Mouse (Mus musculus) forebrain, embryonic 15.5 days (tissue): ENCODE data around the gene Rassf4. TPM values are rescaled to one million over a fixed set of nuclear protein-coding genes. Genes with fewer than 3 reads are reported as not detected.

Source experiments
- ATAC-seq: fragments of 200-750 bp; cut with Nextera tagmentation; replicated peaks from 2 replicates; pipeline ENCODE4 v1.8.0; 2017; ENCODE audit warnings: mild to moderate bottlenecking, moderate TSS enrichment, moderate library complexity
- H3K27ac ChIP-seq: fragments of 300-500 bp; sonication (generic); replicated peaks from 2 replicates; pipeline ENCODE4 v1.5.1; 2015; ENCODE audit warnings: mild to moderate bottlenecking, inconsistent platforms
- H3K27me3 ChIP-seq: fragments of 300-500 bp; sonication (generic); 2 replicates; pipeline ENCODE4 v1.6.1; 2015; ENCODE audit warnings: inconsistent platforms
- H3K36me3 ChIP-seq: fragments of 300-500 bp; sonication (generic); 2 replicates; pipeline ENCODE4 v1.6.1; 2015; ENCODE audit warnings: mild to moderate bottlenecking, inconsistent platforms
- H3K4me1 ChIP-seq: fragments of 300-500 bp; sonication (generic); 2 replicates; pipeline ENCODE4 v1.6.1; 2015; ENCODE audit warnings: inconsistent platforms
- H3K4me2 ChIP-seq: fragments of 300-500 bp; sonication (generic); replicated peaks from 2 replicates; pipeline ENCODE4 v1.6.1; 2015; ENCODE audit warnings: mild to moderate bottlenecking, inconsistent platforms
- H3K4me3 ChIP-seq: fragments of 300-500 bp; sonication (generic); 2 replicates; pipeline ENCODE4 v1.5.1; 2015; ENCODE audit warnings: mild to moderate bottlenecking, inconsistent platforms
- H3K9ac ChIP-seq: fragments of 300-500 bp; sonication (generic); replicated peaks from 2 replicates; pipeline ENCODE4 v1.6.1; 2015; ENCODE audit warnings: mild to moderate bottlenecking, inconsistent platforms
- H3K9me3 ChIP-seq: fragments of 300-500 bp; sonication (generic); 2 replicates; pipeline ENCODE4 v1.6.1; 2016; ENCODE audit warnings: inconsistent platforms
- WGBS: fragments of 180-500 bp; shearing (Covaris S2); methylation state at CpG from one replicate; pipeline ENCODE4 v1.1.7; 2015; ENCODE audit warnings: mixed read lengths; 5-methylcytosine and 5-hydroxymethylcytosine counted together
- polyA plus RNA-seq: library from polyadenylated mRNA; unstranded; fragments of >200 nt; fragmentation: Nextera tagmentation; extraction: Ambion mirVana; gene quantifications from 2 replicates; pipeline ENCODE4 v1.2.1, GENCODE M21; 2015

The Rassf4 gene
- polyA plus RNA-seq, 1 experiment from 2014 or later: 10.2 TPM

GRCm38 (mm10) chr6:116670144-116670543, 3.6 kb downstream of the Rassf4 start:
- 9% methylated on average over 6 of the region's 6 CpGs for WGBS
- Histone ChIP-seq H3K27ac (peak overlapping the region; percentile 56), H3K9me3 (no peaks in the 10 kb centered on the region), H3K4me1 (peaks cover 55% of the 10 kb centered on the region), H3K9ac (no peak overlapping the region), H3K4me2 (no peak overlapping the region), H3K27me3 (no peaks in the 10 kb centered on the region), H3K36me3 (no peaks in the 10 kb centered on the region), H3K4me3 (no peak overlapping the region)
- 0 out of 2 replicates have a peak, but pooled peaks have one; percentile 9 for ATAC-seq

GRCm38 (mm10) chr6:116668682-116669470, 4.9 kb downstream of the Rassf4 start:
- Histone ChIP-seq H3K9me3 (no peaks in the 10 kb centered on the region), H3K27me3 (no peaks in the 10 kb centered on the region), H3K9ac (no peak overlapping the region), H3K4me3 (no peak overlapping the region), H3K36me3 (no peaks in the 10 kb centered on the region), H3K27ac (no peak overlapping the region), H3K4me2 (no peak overlapping the region), H3K4me1 (peaks cover 48% of the 10 kb centered on the region)
- ATAC-seq: no peak
- WGBS: 53% methylated on average over 11 of the region's 11 CpGs

GRCm38 (mm10) chr6:116667382-116667781, 6.4 kb downstream of the Rassf4 start:
- Histone ChIP-seq H3K4me1 (peaks cover 36% of the 10 kb centered on the region), H3K4me3 (no peak overlapping the region), H3K9me3 (no peaks in the 10 kb centered on the region), H3K27me3 (no peaks in the 10 kb centered on the region), H3K36me3 (no peaks in the 10 kb centered on the region), H3K27ac (0 out of 2 replicates have a peak overlapping the region, but pooled peaks have one; percentile 0), H3K9ac (no peak overlapping the region), H3K4me2 (no peak overlapping the region)
- WGBS: 68% methylated on average over 3 of the region's 3 CpGs
- no peak for ATAC-seq

- H3K4me2 ChIP-seq: no peak overlapping the region
- no peak overlapping the region for H3K9ac ChIP-seq
- H3K4me3 ChIP-seq: no peak overlapping the region
- no peaks in the 10 kb centered on the region for H3K36me3 ChIP-seq
- peaks cover 34% of the 10 kb centered on the region for H3K4me1 ChIP-seq
- no peak for ATAC-seq
- H3K27ac ChIP-seq: 0 out of 2 replicates have a peak overlapping the region, but pooled peaks have one; percentile 0
- WGBS: 6% methylated on average over 3 of the region's 3 CpGs
- no peaks in the 10 kb centered on the region for H3K9me3 ChIP-seq
- no peaks in the 10 kb centered on the region for H3K27me3 ChIP-seq
Observed at GRCm38 (mm10) chr6:116666892-116667291, 6.9 kb downstream of the Rassf4 start.

GRCm38 (mm10) chr6:116666085-116666750, 7.5 kb downstream of the Rassf4 start:
- H3K36me3 ChIP-seq: no peaks in the 10 kb centered on the region
- no peaks in the 10 kb centered on the region for H3K27me3 ChIP-seq
- H3K9me3 ChIP-seq: no peaks in the 10 kb centered on the region
- no peak overlapping the region for H3K9ac ChIP-seq
- H3K4me1 ChIP-seq: peaks cover 30% of the 10 kb centered on the region
- H3K4me3 ChIP-seq: no peak overlapping the region
- ATAC-seq: no peak
- no peak overlapping the region for H3K4me2 ChIP-seq
- H3K27ac ChIP-seq: no peak overlapping the region
- WGBS: 53% methylated on average over 12 of the region's 12 CpGs

GRCm38 (mm10) chr6:116664830-116665229, 8.9 kb downstream of the Rassf4 start:
- H3K9ac ChIP-seq: no peak overlapping the region
- no peak for ATAC-seq
- H3K27me3 ChIP-seq: no peaks in the 10 kb centered on the region
- no peaks in the 10 kb centered on the region for H3K9me3 ChIP-seq
- WGBS: 83% methylated on average over 3 of the region's 3 CpGs
- H3K36me3 ChIP-seq: no peaks in the 10 kb centered on the region
- no peak overlapping the region for H3K4me3 ChIP-seq
- no peak overlapping the region for H3K27ac ChIP-seq
- H3K4me1 ChIP-seq: peaks cover 16% of the 10 kb centered on the region
- H3K4me2 ChIP-seq: no peak overlapping the region

- H3K27ac ChIP-seq: no peak overlapping the region
- no peak for ATAC-seq
Observed at GRCm38 (mm10) chr6:116664031-116664430, 9.7 kb downstream of the Rassf4 start.

GRCm38 (mm10) chr6:116663364-116663763, 10.4 kb downstream of the Rassf4 start:
- H3K4me1 ChIP-seq: peaks cover 14% of the 10 kb centered on the region
- H3K9me3 ChIP-seq: no peaks in the 10 kb centered on the region
- no peaks in the 10 kb centered on the region for H3K27me3 ChIP-seq
- WGBS: 88% methylated on average over 2 of the region's 2 CpGs
- H3K4me2 ChIP-seq: no peak overlapping the region
- ATAC-seq: no peak
- H3K9ac ChIP-seq: no peak overlapping the region
- no peak overlapping the region for H3K27ac ChIP-seq
- H3K4me3 ChIP-seq: no peak overlapping the region
- H3K36me3 ChIP-seq: no peaks in the 10 kb centered on the region

More at GRCm38 (mm10) chr6:116664031-116664430, 9.7 kb downstream of the Rassf4 start:
- no peaks in the 10 kb centered on the region for H3K36me3 ChIP-seq
- H3K4me1 ChIP-seq: peaks cover 14% of the 10 kb centered on the region
- no peak overlapping the region for H3K9ac ChIP-seq
- H3K9me3 ChIP-seq: no peaks in the 10 kb centered on the region
- no peak overlapping the region for H3K4me2 ChIP-seq
- 82% methylated on average over 6 of the region's 6 CpGs for WGBS
- no peaks in the 10 kb centered on the region for H3K27me3 ChIP-seq
- H3K4me3 ChIP-seq: no peak overlapping the region

- peak; percentile 90 for ATAC-seq
- Histone ChIP-seq H3K27ac (no peak overlapping the region), H3K27me3 (no peaks in the 10 kb centered on the region), H3K4me2 (no peak overlapping the region), H3K4me3 (no peak overlapping the region), H3K9ac (no peak overlapping the region), H3K36me3 (no peaks in the 10 kb centered on the region), H3K9me3 (no peaks in the 10 kb centered on the region), H3K4me1 (no peaks in the 10 kb centered on the region)
- WGBS: 64% methylated on average over 9 of the region's 9 CpGs
Observed at GRCm38 (mm10) chr6:116653684-116654454, 19.9 kb downstream of the Rassf4 start.

- Histone ChIP-seq H3K4me3 (no peak overlapping the region), H3K27me3 (no peaks in the 10 kb centered on the region), H3K36me3 (no peaks in the 10 kb centered on the region), H3K4me2 (no peak overlapping the region), H3K27ac (no peak overlapping the region), H3K9ac (no peak overlapping the region), H3K4me1 (no peaks in the 10 kb centered on the region), H3K9me3 (no peaks in the 10 kb centered on the region)
- ATAC-seq: no peak
- WGBS: 75% methylated on average over 3 of the region's 3 CpGs
Observed at GRCm38 (mm10) chr6:116653191-116653590, 20.6 kb downstream of the Rassf4 start.

GRCm38 (mm10) chr6:116651437-116652118, 22.2 kb downstream of the Rassf4 start:
- Histone ChIP-seq H3K4me1 (no peaks in the 10 kb centered on the region), H3K9ac (no peak overlapping the region), H3K4me2 (no peak overlapping the region), H3K36me3 (no peaks in the 10 kb centered on the region), H3K9me3 (no peaks in the 10 kb centered on the region), H3K27ac (no peak overlapping the region), H3K27me3 (no peaks in the 10 kb centered on the region), H3K4me3 (no peak overlapping the region)
- 82% methylated on average over 20 of the region's 20 CpGs for WGBS
- no peak for ATAC-seq
